ENCODE assay signal across 20 mouse cellular contexts in the genomic region with DNA sequence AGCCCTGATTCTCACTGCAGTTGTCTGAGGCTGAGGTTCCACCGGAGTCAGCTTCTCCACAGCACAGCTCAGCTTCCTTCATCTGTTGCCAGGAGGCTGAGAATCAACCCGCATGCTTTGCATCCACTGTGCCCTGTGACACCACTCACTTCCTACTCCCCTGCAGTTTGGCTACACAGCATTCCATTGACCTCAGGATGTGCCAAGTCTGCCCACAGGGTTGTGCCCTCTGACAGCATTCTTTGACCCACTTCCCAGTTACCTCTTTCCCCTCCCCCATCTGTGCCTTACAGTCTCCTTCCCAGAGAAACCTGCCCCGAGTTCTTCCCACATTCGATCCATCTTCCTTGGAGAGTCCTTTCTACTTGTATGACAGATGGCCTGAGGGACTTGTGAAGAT. TPM values are rescaled to one million over a fixed set of nuclear protein-coding genes. Genes with fewer than 3 reads are reported as not detected.
A peak's percentile ranks its signal among the peaks of the same experiment; 100 is the strongest.
DNase-seq lines count a peak whose midpoint lies in the region; ATAC-seq and TF ChIP-seq lines count a peak whose summit lies in the region.
"Had no signal": no experiment of that assay in that cellular context is flagged by ENCODE, and none has a peak within 500 bp of the region (broad histone marks: within the 10 kb centered on the region; RNA-seq: fewer than 3 reads in every experiment).

No protein-coding gene starts in this region.

- no peak for ATAC-seq in hindbrain, embryonic 13.5 days (ENCODE audit: low FRiP score)
- ATAC-seq: forebrain, embryonic 14.5 days; hindbrain, postnatal 0 days had no signal

- H3K27me3 ChIP-seq in hindbrain, embryonic 13.5 days, result peaks cover 19% of the 10 kb centered on the region; the same call in 1 of the 2 replicates

- no peaks in the 10 kb centered on the region for H3K9me3 ChIP-seq in hindbrain, embryonic 13.5 days
- H3K9me3 ChIP-seq: embryonic facial prominence, embryonic 10.5 days; forebrain, embryonic 10.5 days; heart, embryonic 10.5 days; hindbrain, embryonic 12.5 days had no signal

- peak overlapping the region; percentile 46; the same call in 1 of the 2 replicates for H3K27ac ChIP-seq in layer of hippocampus, adult 2 months
- H3K27ac ChIP-seq in hindbrain, embryonic 13.5 days, result no peak overlapping the region
- H3K27ac ChIP-seq: embryonic facial prominence, embryonic 10.5 days; forebrain, embryonic 10.5 days; heart, embryonic 10.5 days; hindbrain, embryonic 12.5 days; hindbrain, postnatal 0 days had no signal

- peaks cover 37% of the 10 kb centered on the region for H3K4me1 ChIP-seq in hindbrain, embryonic 13.5 days (replicated peaks)

- TF ChIP-seq CTCF in layer of hippocampus, adult 2 months (conservative IDR thresholded peaks at IDR 0.05), result no peak

- H3K36me3 ChIP-seq in hindbrain, embryonic 13.5 days, result peaks cover 3% of the 10 kb centered on the region
- H3K36me3 ChIP-seq: heart, embryonic 10.5 days had no signal

- no peak overlapping the region for H3K4me2 ChIP-seq in hindbrain, embryonic 13.5 days
- H3K4me2 ChIP-seq: hindbrain, embryonic 12.5 days had no signal

- H3K9ac ChIP-seq in hindbrain, embryonic 13.5 days, result no peak overlapping the region
- H3K9ac ChIP-seq: hindbrain, embryonic 12.5 days had no signal

- no peak overlapping the region for H3K4me3 ChIP-seq in layer of hippocampus, adult 2 months
- H3K4me3 ChIP-seq in hindbrain, embryonic 13.5 days, result no peak overlapping the region
- H3K4me3 ChIP-seq: embryonic facial prominence, embryonic 10.5 days; forebrain, embryonic 10.5 days; heart, embryonic 10.5 days; hindbrain, embryonic 12.5 days had no signal

- WGBS in hindbrain, embryonic 13.5 days, result 79% methylated on average over 4 of the region's 4 CpGs

- DNase-seq in layer of hippocampus, adult 2 months (ENCODE audit: low spot score in 2 of 2), result no peak
- DNase-seq in layer of hippocampus, adult 9-11 months, result no peak
- DNase-seq in 3T3-L1 (ENCODE audit: low read depth, low spot score), result peak; percentile 61
- peak; percentile 54 for DNase-seq in NIH3T3 (ENCODE audit: low read depth)
- no peak for DNase-seq in frontal cortex, postnatal 10 days (ENCODE audit: low spot score in 2 of 2)
- DNase-seq: adrenal gland, postnatal 14 days; cerebellum, adult 2 months; gastrocnemius, postnatal 36 days; heart, adult 18-20 months; heart, postnatal 10 days; heart, postnatal 4 days; kidney, adult 18-20 months had no signal

RNA-seq across cellular contexts. Expression of a gene that starts 1.3 kb away (rescaled TPM):
- total RNA-seq in layer of hippocampus, adult 2 months (2021), result 100 to 1,000 TPM; 302 to 329 TPM
- 21.1 and 22.8 TPM in 2 replicates for polyA plus RNA-seq in hindbrain, embryonic 13.5 days (2015; fragmentation: Nextera tagmentation; extraction: Ambion mirVana)
- total RNA-seq: gastrocnemius, adult 8-10 months; gastrocnemius, postnatal 36 days; heart, adult 18-20 months had no signal

RNA-seq across cellular contexts. Expression of a gene that starts 2.2 kb away (rescaled TPM):
- total RNA-seq in layer of hippocampus, adult 2 months (2021), result 1 to 10 TPM; 7.1 to 9.7 TPM
- polyA plus RNA-seq in hindbrain, embryonic 13.5 days (2015; fragmentation: Nextera tagmentation; extraction: Ambion mirVana), result 5.2 and 5.3 TPM in 2 replicates
- total RNA-seq: gastrocnemius, adult 8-10 months; gastrocnemius, postnatal 36 days; heart, adult 18-20 months; heart, postnatal 10 days; heart, postnatal 4 days had no signal

RNA-seq across cellular contexts. Expression of a gene that starts 32.1 kb away (rescaled TPM):
- 100 to 1,000 TPM; 144 to 149 TPM for total RNA-seq in layer of hippocampus, adult 2 months (2021)
- 327 and 333 TPM in 2 replicates for polyA plus RNA-seq in hindbrain, embryonic 13.5 days (2015; fragmentation: Nextera tagmentation; extraction: Ambion mirVana)

RNA-seq across cellular contexts. Expression of a gene that starts 42.3 kb away (rescaled TPM):
- total RNA-seq in layer of hippocampus, adult 2 months (2021), result 1 to 10 TPM; 1.6 to 1.9 TPM
- polyA plus RNA-seq in hindbrain, embryonic 13.5 days (2015; fragmentation: Nextera tagmentation; extraction: Ambion mirVana), result 0.50 and 0.81 TPM in 2 replicates

RNA-seq across cellular contexts. Expression of a gene that starts 48.5 kb away (rescaled TPM):
- total RNA-seq in layer of hippocampus, adult 2 months (2021), result 10 to 100 TPM; 20.5 to 22.7 TPM
- 37.5 and 40.3 TPM in 2 replicates for polyA plus RNA-seq in hindbrain, embryonic 13.5 days (2015; fragmentation: Nextera tagmentation; extraction: Ambion mirVana)

Comparison
In these comparisons a context has a peak if more than half of its experiments do, and no peak if none do; other contexts are left out.
1. DNase-seq: peak in 3T3-L1 (single experiment) and NIH3T3 (single experiment); none in layer of hippocampus, adult 2 months (0 of 2), layer of hippocampus, adult 9-11 months (single experiment) and frontal cortex, postnatal 10 days (0 of 2).